Mouse (Mus musculus) embryonic facial prominence, embryonic 11.5 days (tissue): ENCODE data around the gene Ntn3. TPM values are rescaled to one million over a fixed set of nuclear protein-coding genes. Genes with fewer than 3 reads are reported as not detected.

Source experiments
- microRNA-seq: library from miRNA; unstranded; fragments of <30 nt; microRNA quantifications from one replicate; pipeline ENCODE4, GENCODE M21; 2016; ENCODE audit warnings: borderline number of aligned reads
- polyA plus RNA-seq: library from polyadenylated mRNA; unstranded; fragments of >200 nt; fragmentation: Nextera tagmentation; extraction: Ambion mirVana; gene quantifications from 2 replicates; pipeline ENCODE4 v1.2.1, GENCODE M21; 2014

The Ntn3 gene
- polyA plus RNA-seq, 1 experiment from 2014 or later = 6.2 TPM

Small RNAs within 50 kb of the gene (microRNA-seq; reads per million reads assigned to microRNA genes)
- gene Mir5134 (2.4 reads per million), gene Mir6965 (not detected)

Other genes with a start within 250 kb of the Ntn3 start
- gene Prss30, start 229.0 kb downstream of the Ntn3 start, polyA plus RNA-seq = not detected in 2 replicates
- gene Prss22, start 211.4 kb downstream of the Ntn3 start, polyA plus RNA-seq = 0.94 and 1.7 TPM in 2 replicates
- 0.17 TPM in 1 of 2 replicates, not detected in the other for gene Prss27, start 171.4 kb downstream of the Ntn3 start, polyA plus RNA-seq
- 84.3 and 88.8 TPM in 2 replicates for gene Kctd5, start 136.0 kb downstream of the Ntn3 start, polyA plus RNA-seq
- 33.4 and 34.6 TPM in 2 replicates for gene Pdpk1, start 58.6 kb downstream of the Ntn3 start, polyA plus RNA-seq
- 30.6 and 37.5 TPM in 2 replicates for gene Amdhd2, start 45.8 kb downstream of the Ntn3 start, polyA plus RNA-seq
- 384 and 433 TPM in 2 replicates for gene Atp6v0c, start 39.8 kb downstream of the Ntn3 start, polyA plus RNA-seq
- gene Tbc1d24, start 4.0 kb downstream of the Ntn3 start, polyA plus RNA-seq = 3.7 and 5.4 TPM in 2 replicates
- 16.9 and 21.7 TPM in 2 replicates for gene Tedc2, start 11.3 kb upstream of the Ntn3 start, polyA plus RNA-seq
- 99.6 and 101 TPM in 2 replicates for gene Ccnf, start 42.0 kb upstream of the Ntn3 start, polyA plus RNA-seq
- gene Abca17, start 141.5 kb upstream of the Ntn3 start, polyA plus RNA-seq = 0.38 TPM in 1 of 2 replicates, not detected in the other
- 5.3 and 7.7 TPM in 2 replicates for gene Abca3, start 142.4 kb upstream of the Ntn3 start, polyA plus RNA-seq
- 349 and 363 TPM in 2 replicates for gene Rnps1, start 205.0 kb upstream of the Ntn3 start, polyA plus RNA-seq
- 74.6 and 77.2 TPM in 2 replicates for gene Eci1, start 217.1 kb upstream of the Ntn3 start, polyA plus RNA-seq
- 1.1 TPM in 2 replicates for gene Dnase1l2, start 233.6 kb upstream of the Ntn3 start, polyA plus RNA-seq